Mouse (Mus musculus) bone marrow macrophage, adult 2 months (primary cell): ENCODE measurements around the gene 4930404H24Rik. TPM values are rescaled to one million over a fixed set of nuclear protein-coding genes. Genes with fewer than 3 reads are reported as not detected.

Source experiments
- H3K27ac ChIP-seq: 2 replicates; pipeline ENCODE4 v1.5.1; 2012; ENCODE audit warnings: low read depth, low read length; ENCODE audit not compliant: insufficient read depth
- H3K4me1 ChIP-seq: 2 replicates; pipeline ENCODE4 v1.6.1; 2012; ENCODE audit warnings: low read length; ENCODE audit not compliant: control insufficient read depth, insufficient read depth
- H3K4me3 ChIP-seq: 2 replicates; pipeline ENCODE4 v1.5.1; 2012; ENCODE audit warnings: mild to moderate bottlenecking, low read length, moderate library complexity; ENCODE audit not compliant: insufficient read depth
- CTCF ChIP-seq: IDR thresholded peaks from 2 replicates; pipeline ENCODE4 v1.5.1; 2012; ENCODE audit warnings: low read depth, mild to moderate bottlenecking, low read length, moderate library complexity
- POLR2A ChIP-seq: IDR thresholded peaks from 2 replicates; pipeline ENCODE4 v1.6.1; 2012; ENCODE audit warnings: mild to moderate bottlenecking, low read depth, low read length, borderline replicate concordance
- polyA plus RNA-seq: library from polyadenylated mRNA; stranded (reverse); fragments of >200 nt; gene quantifications from 2 replicates; pipeline ENCODE4 v1.2.4, GENCODE M21; 2012; ENCODE audit not compliant: missing spikeins, insufficient read depth, insufficient read length

4930404H24Rik gene
- polyA plus RNA-seq, 1 experiment: not detected

DNA sequence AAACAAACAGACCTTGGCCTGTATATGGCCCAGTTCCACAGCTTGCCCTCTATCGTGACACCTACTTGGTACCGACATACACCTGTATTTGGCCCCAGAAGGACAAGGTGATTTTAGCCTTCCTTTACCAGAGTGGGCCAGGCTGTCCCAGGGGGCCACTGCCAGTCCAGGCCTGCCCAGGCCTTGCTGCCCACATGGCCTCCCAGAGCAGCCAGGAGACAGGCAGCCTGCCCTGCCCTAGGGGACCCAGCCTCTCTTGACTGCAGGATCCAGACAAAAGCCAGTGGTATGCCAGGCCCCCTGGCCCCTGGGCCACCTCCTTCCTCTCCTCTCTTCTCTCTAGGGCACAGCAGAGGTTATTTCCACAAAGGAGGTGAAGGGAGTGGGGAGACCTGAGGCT is 15.4 kb downstream of the 4930404H24Rik start:
- H3K4me1 ChIP-seq: peaks cover 29% of the 10 kb centered on the region
- TF ChIP-seq POLR2A: no peak
- TF ChIP-seq CTCF: no peak
- no peak overlapping the region for H3K4me3 ChIP-seq
- no peak overlapping the region for H3K27ac ChIP-seq

DNA sequence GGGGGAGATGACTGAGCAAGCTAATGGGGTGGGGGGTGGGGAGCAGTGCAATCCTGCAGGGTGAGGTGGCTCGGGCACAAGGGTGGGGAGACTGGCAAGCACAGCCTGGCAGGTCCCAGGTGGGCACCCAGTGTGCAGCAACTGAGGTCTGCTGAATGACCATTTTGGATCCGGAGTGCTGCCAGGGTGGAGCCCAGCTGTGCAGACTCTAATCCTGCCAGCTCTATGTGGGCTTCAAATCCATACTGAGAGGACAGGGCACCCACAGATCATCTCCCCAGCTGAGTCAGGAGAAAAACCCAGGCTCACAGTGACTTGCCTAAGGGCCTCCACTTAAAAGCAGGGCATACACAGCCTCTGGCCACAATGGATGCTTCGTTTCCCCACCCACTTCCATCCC is 15.8 kb downstream of the 4930404H24Rik start:
- TF ChIP-seq CTCF (no peak), POLR2A (no peak)
- Histone ChIP-seq H3K4me1 (peaks cover 29% of the 10 kb centered on the region), H3K4me3 (no peak overlapping the region), H3K27ac (no peak overlapping the region)

DNA sequence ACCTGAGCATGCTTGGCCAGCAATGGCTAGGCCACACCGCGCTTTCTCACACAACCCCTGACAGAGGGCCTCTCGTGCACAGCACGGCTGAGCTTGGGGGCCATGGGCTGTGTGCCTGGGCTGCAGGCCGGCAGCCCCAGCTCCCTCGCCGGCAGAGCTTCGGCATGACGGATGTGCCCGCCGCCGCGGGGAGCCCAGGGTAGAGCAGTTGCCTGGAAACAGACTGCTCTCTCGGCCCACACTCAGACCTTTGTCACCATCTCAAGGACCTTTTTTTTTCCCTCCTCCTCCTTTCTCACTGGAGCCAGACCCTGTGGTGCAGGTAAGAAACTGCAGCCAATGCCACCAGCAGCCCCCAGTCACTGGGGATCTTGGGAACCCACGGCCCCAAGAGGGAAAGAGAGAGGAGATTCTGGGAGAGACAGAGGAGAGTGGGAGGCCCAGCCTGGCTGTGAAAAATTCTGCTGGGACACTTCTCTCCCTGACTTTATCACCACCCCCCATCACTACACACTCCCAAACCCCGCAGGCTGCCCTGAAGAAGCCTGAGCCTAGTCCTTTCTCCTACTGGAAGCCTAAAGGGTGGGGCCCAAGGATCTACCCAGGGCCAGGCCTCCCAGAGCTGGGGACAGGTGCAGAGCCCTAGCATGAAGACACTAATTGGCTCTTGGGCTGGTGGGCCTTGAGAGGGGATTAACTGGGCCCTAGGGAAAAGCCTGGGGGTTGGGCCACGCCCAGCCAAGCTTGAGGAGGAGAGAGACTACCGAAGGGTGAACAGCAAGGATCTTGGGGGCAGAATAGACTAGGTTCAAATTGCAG is 16.8 kb downstream of the 4930404H24Rik start:
- no peak overlapping the region for H3K27ac ChIP-seq
- TF ChIP-seq POLR2A: no peak
- TF ChIP-seq CTCF: no peak
- H3K4me1 ChIP-seq: peaks cover 38% of the 10 kb centered on the region
- no peak overlapping the region for H3K4me3 ChIP-seq

GRCm38 (mm10) chr2:153510136-153510535 is 17.5 kb downstream of the 4930404H24Rik start:
- H3K27ac ChIP-seq: no peak overlapping the region
- TF ChIP-seq CTCF: no peak
- TF ChIP-seq POLR2A: no peak
- peaks cover 43% of the 10 kb centered on the region for H3K4me1 ChIP-seq
- no peak overlapping the region for H3K4me3 ChIP-seq

DNA sequence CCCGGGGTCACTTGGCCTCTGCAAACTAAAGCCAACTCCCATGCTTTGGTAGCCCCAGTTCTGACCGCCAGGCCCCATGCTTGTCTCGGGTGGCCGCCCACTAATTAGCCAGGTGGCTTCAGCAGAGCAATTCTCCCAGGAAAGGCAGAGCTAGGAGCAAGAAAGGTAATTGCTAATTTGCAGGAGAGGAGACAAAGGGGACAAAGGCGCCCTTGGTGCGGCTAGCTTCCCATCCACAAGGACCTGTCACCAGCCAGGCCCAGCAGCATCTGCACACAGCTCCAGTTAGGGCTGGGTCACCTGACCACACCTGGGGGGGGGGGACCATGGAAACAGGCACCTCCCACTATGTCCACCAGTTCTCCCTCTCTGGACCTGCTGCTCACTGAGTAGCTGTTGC is 19.0 kb downstream of the 4930404H24Rik start:
- Histone ChIP-seq H3K4me3 (no peak overlapping the region), H3K4me1 (peaks cover 44% of the 10 kb centered on the region), H3K27ac (no peak overlapping the region)
- TF ChIP-seq CTCF (no peak), POLR2A (no peak)

- H3K4me1 ChIP-seq: peaks cover 51% of the 10 kb centered on the region
- H3K27ac ChIP-seq: no peak overlapping the region
- H3K4me3 ChIP-seq: no peak overlapping the region
- TF ChIP-seq CTCF: no peak
Observed at GRCm38 (mm10) chr2:153512416-153513323, 20.1 kb downstream of the 4930404H24Rik start.

DNA sequence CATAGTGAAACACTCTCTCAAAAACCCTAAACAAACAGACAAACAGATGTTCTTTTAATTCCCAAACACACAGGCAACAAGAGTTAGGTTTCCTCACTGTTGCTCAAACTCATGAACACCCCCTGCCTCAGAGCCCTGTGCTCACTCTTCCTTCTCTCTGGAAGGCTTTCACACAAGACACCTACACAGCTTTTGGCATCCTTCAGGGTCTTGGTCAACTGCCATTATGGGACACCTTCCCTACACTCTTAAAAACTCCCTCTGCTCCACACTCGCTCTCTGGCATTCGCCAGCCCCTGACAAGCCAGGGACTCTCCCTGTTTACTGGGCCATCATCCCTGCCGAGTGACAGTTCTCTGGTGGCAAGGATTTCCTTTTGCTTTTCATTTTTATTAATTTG is 21.4 kb downstream of the 4930404H24Rik start:
- no peak overlapping the region for H3K27ac ChIP-seq
- no peak for TF ChIP-seq POLR2A
- no peak for TF ChIP-seq CTCF
- H3K4me1 ChIP-seq: peaks cover 60% of the 10 kb centered on the region
- H3K4me3 ChIP-seq: no peak overlapping the region

- H3K27ac ChIP-seq: peak overlapping the region; percentile 77
- H3K4me1 ChIP-seq: peaks cover 64% of the 10 kb centered on the region
- no peak for TF ChIP-seq CTCF
- no peak for TF ChIP-seq POLR2A
- H3K4me3 ChIP-seq: peak overlapping the region; percentile 22; the same call in 1 of the 2 replicates
Observed at GRCm38 (mm10) chr2:153514497-153515380, 22.1 kb downstream of the 4930404H24Rik start.

DNA sequence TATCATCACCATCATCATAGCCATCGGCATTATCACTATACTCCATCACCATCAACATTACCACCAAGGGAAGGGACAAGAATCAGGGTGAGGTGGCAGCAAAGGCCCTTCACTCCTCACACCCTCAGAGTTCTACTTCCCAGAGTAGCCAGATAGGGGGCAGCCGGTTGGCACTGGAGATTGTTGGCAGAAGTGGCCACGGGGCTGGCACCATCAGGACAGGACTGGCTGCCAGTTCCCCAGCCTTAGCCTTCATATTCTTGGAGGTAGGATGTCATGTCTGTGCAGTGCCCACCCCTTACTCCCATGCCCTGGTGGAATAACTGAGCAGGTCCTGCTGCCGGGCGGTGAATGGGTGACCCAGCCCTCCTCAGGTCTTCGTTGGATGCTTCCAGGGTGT is 23.0 kb downstream of the 4930404H24Rik start:
- peaks cover 70% of the 10 kb centered on the region for H3K4me1 ChIP-seq
- TF ChIP-seq POLR2A: no peak
- H3K27ac ChIP-seq: peak overlapping the region; percentile 77
- no peak overlapping the region for H3K4me3 ChIP-seq
